Mouse (Mus musculus): ENCODE measurements around the gene Syt3.
A peak's percentile ranks its signal among the peaks of the same experiment; 100 is the strongest.

The Syt3 gene

DNA sequence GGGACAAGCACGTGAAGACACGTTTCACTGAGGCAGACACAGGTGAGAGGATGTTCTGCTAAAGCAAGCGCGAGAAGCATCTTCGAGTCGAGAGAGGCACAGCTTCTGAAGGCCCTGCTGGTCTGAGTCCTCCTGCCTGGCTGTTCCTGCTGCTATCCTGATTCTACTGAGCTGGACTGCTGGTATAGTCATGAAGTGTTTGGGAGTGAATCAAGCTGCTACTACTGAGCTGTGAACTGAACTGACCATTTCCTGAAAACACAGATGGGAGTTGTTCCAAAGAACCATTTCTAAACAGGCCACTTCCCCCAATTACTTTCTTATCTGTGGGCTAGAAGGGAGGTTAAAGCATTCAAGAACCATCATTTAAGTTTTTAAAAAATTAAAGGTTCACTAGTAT is 29.4 kb downstream of the Syt3 start:
- DNase-seq: no peak

DNA sequence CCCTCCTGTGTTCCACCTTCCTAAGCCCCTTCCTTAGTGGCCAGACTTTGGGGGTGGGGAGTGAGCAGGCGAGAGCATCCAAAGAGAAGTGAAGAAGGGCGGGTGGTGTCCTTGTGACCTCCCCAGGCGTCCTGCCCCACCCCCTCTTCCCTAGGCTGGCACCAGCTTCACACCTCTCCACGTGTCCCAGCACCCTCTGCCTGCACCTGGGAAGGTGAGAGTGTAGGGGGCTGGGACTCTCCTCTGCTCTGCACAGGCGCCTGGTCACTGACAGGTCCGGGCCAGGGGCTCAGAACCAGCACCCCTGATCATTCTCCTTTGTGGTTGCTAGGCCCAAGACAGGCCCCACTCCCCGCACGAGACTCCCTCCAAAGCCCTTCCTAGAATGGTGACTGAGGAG is 43.8 kb downstream of the Syt3 start:
- peak in 1 of 2 experiments; percentile 39 for DNase-seq

DNA sequence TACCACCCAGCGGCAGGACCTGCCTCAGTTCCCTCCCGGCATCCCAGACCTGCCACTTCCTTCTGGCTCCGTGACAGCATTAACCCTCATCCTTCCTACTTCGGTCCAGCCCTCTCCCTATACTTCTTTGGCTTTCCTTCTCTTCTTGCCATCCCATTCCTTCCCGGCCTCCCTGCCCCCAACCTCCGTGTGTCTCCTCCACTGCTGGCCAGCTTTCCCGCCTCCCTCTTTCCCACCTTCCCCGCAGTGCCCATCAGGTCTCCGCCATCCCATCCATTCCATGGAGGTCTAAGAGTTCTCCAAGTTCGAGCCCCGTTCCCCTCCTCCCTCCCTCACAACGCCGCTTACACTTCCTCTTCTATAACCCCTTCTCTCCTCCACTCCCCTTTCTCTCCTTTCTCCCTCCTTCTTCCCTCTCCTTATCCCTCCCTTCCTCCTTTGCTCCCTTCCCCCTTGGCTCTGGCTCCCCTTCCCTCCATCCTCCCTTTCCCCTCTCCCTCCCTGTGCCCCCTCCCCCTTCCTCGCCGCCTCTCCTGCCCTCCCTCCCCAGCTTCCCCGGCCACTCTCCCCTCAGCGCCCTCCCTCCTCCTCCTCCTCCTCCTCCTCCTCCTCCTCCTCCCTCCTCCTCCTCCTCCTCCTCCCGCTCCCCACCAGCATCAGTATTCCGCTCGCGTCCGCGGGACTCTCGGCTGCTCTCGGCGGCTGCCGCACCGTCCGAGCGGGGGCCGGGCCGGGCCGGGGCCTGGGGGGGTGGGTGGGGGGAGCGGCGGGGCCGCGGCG is 44.5 kb downstream of the Syt3 start:
- peak; percentile 82 to 90 for DNase-seq

DNA sequence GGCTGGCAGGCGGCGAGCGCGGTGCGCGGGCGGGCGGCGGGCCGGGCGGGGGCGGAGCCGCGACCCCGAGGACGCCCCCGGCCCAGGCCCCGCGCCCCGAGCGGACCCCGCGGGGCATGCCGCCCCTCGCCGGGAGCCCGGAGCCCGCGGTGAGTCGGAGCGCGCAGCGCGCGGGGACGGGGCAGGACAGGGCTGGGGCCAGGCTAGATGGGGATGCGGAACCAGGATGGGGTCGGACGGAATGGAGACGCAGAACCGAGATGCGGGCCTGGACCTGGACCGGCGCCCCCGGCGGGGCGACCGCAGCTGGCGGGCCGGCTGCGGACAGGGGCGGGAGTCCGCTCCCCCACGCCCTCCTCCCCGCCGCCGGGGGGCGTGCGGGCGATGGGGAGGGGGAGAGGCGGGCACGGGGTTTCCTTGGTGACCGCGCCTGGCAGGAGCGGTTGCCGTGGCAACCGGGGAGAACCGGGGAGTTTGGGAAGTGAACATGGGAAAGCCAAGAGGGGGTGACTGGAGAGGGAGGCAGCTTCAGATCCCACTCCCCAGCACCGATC is 45.1 kb downstream of the Syt3 start, which contains the start of gene Lrrc4b:
Gene Lrrc4b, plus strand, starts transcription at position 51 of the 554 bp plus-strand sequence.
- peak; percentile 87 to 92 for DNase-seq

GRCm38 (mm10) chr7:44429534-44430488 is 45.9 kb downstream of the Syt3 start:
- DNase-seq: peak; percentile 52 to 55

DNA sequence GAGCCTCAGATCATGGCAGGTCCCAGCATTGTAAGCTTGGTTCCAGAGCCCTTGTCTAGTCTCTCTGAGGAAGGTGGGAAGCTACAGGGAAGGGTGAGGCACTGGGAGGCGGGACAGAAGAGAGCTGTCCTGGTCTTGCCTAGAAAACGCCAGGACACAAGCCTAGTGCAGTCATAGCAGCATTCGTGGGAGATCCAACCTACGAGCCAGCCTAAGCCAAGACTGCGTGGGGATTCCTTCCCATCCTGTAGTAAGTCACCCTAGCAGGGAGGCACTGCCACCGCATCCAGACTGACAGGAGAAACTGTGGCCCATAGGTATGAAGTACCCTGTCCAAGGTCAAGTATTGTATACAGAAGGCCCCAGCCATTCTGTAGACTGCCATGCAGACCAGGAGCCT is 48.6 kb downstream of the Syt3 start:
- DNase-seq: no peak

DNA sequence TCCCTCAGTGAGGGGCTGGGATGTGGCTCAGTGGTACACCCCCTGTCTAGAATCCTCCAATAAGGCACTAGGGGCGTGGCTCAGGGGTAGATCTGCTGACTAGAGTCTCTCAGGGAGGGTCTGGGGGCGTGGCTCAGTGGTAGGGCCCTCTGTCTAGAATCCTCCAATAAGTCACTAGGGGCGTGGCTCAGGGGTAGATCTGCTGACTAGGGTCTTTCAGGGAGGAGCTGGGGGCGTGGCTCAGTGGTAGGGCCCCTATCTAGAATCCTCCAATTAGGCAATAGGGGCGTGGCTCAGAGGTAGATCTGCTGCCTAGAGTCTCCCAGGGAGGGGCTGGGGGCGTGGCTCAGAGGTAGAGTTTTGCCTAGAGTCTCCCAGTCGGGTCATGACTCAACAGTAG is 49.5 kb downstream of the Syt3 start:
- DNase-seq: peak; percentile 53 to 77

- DNase-seq: no peak
Measured at GRCm38 (mm10) chr7:44434089-44434488, 50.2 kb downstream of the Syt3 start.

DNA sequence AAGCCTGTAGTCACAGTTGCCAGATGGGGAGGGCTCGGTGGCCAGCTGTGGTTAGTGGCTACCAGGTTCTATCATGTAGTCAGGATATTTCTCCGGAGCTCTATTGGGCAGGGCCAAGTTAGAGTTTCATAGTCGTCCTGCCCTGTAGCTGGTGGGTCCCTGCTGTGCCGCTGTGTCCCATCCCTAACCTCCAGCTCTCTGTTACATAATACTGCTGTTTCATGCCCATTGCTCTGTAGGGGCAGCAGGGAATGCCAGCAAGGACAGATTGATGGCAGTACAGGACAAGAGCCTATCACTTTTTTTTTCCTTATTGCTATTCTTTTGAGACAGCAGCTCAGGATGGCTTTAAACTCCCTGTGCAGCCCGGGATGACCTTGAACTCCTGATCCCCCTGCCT is 51.9 kb downstream of the Syt3 start:
- no peak for DNase-seq

DNA sequence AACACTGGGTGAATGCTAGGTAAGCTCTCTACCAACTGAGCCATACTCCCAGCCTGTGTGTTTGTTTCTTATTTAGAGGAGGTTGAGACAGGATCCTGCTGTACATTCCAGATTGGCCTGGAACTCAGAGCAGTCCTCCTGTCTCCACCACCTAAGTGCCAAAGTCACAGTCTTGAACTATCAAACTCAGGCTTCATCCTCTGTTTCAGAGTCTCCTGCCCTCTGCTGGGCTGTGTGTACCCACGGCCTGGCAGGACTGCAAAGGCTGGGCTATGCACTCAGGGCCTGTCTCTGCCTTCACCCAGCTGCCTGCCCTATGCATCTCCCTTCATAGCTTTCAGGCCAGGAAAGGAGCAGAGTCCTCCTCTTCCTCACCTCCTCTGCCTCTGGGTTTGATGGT is 52.4 kb downstream of the Syt3 start:
- peak; percentile 52 to 58 for DNase-seq

- no peak for DNase-seq
Measured at GRCm38 (mm10) chr7:44437188-44437587, 53.3 kb downstream of the Syt3 start.

DNA sequence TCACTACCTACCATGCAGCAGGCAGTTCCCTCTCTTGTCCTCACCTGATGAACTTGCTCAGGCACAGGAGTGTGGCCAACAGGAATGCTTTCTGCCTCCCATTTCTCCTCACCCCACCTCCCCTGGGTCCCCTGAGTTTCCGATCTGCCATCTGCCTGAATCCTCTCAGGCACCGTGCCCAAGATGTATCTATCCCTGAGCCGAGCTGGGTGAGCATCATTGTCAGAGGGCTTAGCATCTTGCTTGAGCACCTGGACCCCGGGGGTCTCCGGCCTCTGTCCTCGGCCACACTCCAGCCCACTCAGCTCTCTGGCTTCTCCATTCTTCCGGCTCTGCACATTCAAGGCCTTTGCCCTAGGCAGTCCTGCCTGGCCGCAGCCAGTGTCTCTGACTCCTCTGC is 54.0 kb downstream of the Syt3 start:
- peak; percentile 79 to 82 for DNase-seq

DNA sequence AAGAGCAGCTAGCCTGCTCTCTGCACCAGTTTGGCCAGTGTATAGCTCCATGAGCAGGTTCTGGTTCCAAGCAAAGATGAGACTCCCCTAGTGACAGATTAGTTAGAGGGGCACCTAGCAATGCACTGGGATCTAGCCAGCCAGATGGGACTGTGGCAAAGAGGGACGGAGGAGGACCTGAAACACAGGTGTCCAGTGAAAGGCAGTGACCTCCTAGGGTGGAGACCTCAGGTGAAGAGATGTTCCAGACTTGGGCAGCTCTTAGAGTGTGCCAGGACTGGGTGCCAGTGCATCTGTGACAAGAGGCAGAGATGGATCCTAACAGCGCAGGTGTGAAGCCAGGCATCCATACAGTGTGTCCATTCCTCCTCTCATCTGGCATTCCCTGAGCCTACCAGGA is 55.8 kb downstream of the Syt3 start:
- DNase-seq: no peak

DNA sequence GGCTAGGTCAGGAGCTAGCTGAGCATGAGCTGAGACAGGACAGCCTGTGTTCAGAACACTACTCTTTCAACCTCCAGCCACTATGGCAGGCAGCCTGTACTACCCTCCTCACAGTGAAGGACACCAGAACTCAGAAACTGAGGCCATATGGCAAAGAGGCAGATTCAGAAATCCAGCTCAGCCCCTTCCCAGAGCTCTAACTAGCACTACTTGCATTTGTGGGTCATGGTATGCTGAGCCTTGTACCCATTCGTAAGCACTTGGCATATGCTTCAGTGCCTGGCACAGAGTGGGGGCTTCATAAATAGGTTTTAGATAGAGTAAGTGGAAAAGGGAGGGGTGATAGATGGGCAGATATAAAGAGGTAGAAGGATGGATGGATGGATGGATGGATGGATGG is 56.6 kb downstream of the Syt3 start:
- DNase-seq: no peak

GRCm38 (mm10) chr7:44441180-44441579 is 57.3 kb downstream of the Syt3 start:
- DNase-seq: peak; percentile 65 to 70

DNA sequence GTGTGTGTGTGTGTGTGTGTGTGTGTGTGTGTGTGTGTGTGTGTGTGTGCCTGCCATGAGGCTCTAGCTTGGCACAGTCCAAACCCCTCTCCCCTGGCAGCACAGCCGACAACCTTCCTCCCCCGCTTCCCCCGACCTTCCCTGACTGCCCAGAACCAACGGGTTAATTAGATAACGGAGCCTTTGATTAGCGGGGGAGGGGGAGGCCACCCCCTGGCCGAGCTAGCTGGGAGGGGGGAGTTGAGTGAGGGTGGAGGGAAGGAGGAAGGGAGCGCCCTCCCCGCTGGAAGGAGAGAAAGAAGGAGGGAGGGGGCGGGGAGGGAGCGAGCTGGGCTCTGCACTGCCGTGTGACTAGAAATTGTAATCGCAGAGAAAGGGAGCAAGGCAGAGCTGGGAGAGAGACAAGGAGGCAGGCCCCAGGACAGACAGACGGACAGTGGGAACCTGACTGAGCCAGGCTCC is 57.8 kb downstream of the Syt3 start:
- DNase-seq: peak; percentile 87 to 89

DNA sequence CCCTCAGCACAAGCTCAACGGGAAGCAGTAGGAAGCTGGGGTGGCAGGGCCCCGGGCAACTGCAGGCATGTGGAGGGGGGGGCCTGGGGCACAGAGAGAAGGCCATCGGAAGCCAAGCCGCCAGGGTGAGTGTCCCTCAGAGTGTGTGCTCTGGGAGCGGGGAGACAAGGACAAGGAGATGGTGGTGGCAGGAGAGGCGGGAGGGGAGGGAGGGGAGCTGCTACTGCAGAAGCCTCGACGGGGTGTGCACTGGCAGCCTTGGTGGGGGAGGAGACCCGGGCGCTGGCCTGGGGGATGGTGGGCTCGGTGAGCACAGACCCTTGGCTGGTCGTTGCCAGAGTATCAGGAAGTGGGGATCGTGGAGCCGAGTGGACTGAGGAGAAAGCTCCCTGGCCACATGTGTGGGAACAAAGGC is 58.5 kb downstream of the Syt3 start:
- DNase-seq: peak; percentile 81 to 85

DNA sequence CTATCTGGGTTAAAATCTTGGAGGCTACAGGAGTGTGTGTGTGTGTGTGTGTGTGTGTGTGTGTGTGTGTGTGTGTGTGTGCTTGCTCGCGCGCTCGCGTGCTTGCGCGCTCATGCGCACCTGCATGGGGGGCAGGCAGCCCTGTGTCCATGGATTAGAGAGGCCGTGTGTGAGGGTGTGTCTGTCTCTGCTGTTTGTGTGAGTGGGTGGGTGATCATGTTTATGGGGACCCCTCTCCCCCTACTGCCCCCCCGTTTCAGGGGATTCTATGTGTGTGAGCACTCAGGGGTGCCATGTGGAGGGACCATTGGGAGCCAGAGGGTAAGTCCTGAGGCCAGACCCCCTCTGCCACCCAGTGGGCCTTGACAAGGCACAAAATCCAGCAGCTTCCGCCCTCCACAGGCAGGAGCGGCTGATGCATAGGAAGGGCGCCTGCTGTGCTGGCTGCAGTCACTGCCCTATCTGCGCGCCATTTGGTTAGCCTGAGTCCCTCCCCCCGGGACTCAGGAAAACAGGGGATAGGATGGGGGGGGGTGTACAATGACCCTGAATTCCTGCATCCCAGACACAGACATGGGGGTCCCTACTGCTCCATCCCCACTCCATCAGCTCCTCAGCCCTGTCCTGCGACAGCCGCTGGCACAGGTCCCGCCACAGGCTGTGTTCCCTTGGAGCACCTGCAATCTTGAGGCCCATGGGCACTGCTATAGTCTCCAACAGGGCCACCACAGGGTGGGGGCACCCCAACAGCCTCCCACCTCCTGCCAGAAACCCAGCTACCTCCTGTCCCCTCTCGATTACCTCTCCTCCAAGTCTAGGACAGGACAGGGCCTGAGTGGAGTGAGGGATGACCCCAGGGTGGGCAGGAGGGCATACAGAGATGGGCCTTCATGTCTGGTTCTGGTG is 59.6 kb downstream of the Syt3 start:
- peak; percentile 76 to 82 for DNase-seq

DNA sequence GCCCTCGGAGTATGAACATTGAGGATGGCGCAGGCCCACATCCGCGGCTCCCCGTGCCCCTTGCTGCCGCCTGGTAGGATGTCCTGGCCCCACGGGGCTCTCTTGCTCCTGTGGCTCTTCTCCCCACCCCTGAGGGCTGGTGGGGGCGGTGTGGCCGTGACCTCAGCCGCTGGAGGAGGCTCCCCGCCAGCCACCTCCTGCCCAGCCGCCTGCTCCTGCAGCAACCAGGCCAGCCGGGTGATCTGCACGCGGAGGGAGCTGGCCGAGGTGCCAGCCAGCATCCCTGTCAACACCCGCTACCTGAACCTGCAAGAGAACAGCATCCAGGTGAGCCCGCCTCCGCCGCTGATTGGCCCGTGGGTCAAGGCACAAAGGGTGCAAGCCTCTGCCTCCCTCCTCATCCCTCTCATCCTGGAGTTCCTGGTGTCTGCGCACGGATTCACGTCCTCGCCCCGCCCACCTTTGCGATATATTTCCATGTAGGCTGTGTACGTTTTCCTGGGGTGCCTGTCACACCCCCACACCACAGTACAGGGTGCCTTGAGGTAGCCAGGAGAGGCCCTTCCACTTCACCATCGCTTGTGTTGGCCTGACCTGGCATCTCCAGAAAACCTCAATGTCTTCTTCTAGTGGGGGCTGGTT is 61.1 kb downstream of the Syt3 start:
- DNase-seq: no peak

GRCm38 (mm10) chr7:44445528-44445923 is 61.6 kb downstream of the Syt3 start:
- peak in 1 of 2 experiments; percentile 38 for DNase-seq

DNA sequence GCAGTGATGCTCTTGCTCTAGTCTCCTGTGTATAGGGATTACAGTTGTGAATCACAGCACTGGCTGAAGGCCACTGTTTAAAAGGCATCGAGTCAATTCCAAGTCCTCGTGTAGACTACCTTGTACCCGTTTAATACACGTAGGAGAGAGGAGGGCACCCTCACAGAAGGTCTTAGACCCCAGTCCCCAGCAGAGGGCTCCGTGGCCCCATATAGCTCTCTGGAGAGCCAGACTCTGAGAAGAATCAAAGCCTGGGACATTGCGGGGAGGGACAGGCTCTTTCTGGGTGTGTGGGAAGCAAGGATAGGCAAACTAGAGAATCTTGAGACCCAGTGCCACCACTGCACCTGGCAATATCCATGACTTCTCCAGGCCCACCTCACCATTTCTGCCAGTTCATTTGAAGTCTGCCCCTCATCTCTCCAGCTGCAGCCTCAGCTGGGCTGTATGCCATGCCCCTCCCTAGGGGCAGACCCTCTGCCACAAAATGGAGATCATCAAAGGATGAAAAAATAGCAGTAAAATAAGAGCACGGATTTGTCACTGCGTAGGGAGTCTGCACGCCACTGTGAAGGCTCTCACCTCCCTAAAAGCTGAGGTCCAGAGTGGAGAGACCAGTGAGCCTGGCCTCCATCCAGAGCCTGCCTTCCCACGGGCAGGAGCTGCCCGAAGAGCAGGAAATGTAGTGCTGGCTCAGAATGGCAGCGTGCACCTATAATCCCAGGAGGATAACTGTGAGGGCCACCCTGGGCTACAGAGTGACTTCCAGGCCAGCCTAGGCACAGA is 62.4 kb downstream of the Syt3 start:
- peak; percentile 63 to 74 for DNase-seq

Measured in cerebellum, postnatal 10 days (tissue).